Mouse (Mus musculus) ovary, adult 18-20 months (tissue): Measurements from ENCODE around the gene Meioc.
"Not testable (repeated sequence)": the region's sequence is repeated elsewhere in the genome, so short reads cannot be mapped to it uniquely, and the experiment has no call there.

ENCODE experiments used
- DNase-seq: peaks from one replicate; pipeline ENCODE4 v3.0.0; 2022; ENCODE audit warnings: low spot score, mixed read lengths

Meioc gene

DNA sequence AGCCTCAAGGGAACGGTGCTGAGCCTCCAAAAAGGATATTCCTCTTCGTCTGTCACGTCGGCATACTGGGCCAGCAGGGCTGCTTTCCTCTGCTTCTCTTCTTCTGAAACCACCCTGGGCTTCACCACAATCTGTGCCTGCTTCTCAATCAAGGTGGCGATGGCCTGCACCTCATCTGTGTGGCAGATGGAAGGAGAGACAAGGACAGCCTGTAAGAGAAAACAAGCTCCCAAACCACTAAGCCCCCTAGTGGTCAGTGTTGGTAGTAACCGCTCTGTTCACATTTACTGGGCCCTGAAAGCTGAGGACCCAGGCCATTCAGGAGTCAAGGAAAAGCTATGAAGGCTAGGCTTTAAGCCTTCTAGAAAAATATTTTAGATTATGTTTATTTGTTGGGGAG is 26.6 kb downstream of the Meioc start:
- no peak for DNase-seq

DNA sequence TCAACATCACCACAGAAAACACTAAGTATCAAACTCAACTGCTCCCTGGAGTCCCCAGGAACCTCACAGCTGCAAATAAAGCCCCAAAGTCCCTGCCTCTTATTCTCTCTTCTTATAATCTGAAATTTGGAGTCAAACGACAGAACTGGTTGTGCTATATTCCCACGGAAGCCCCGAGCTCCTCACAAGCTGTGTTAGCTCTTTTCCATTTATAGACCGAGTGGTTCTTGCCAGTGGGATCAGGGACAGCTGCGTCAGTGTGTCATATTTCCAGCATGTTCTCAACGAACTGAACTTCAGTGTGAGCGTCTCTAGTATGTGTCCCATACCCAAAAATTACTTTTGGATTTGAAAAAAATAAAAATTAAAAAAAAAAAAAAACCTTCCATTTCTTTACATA is 31.8 kb downstream of the Meioc start:
- DNase-seq: no peak

DNA sequence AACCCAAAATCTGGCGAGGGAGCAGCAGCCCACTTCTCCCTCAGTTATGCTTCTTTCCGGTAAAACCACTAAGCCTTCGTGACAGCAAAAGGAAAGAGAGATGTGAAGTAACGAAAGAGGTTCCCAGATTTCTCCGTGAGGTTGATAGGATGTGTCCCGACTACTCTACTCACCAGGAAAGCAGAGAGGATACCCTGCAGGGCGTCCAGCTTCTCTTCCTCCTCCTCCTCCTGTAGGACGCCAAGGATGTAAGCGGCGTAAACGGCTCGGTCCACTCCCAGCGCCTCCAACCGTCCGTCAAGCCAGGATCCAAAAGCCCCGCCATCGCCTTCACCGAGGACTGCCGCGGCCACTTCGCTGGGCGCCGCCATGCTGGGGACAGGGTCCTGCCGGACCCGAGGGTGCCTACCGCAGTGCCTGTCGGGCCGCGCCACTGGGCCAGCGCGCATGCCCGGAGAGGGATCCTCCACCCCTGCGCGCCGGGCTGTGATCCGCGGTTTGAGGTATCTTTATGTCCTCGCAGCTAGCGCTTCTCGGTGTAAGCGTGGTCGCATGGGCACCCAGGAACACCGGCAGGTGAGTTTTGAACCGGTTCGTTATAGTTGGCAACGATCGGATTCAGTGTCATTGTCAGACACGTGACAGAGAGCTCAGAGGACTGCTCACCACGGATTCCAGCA is 34.0 kb downstream of the Meioc start, which contains the start of gene Ccdc43:
TSS of gene Ccdc43 (minus strand) at position 445 of the 680 bp plus-strand sequence.
- DNase-seq: peak; percentile 73

DNA sequence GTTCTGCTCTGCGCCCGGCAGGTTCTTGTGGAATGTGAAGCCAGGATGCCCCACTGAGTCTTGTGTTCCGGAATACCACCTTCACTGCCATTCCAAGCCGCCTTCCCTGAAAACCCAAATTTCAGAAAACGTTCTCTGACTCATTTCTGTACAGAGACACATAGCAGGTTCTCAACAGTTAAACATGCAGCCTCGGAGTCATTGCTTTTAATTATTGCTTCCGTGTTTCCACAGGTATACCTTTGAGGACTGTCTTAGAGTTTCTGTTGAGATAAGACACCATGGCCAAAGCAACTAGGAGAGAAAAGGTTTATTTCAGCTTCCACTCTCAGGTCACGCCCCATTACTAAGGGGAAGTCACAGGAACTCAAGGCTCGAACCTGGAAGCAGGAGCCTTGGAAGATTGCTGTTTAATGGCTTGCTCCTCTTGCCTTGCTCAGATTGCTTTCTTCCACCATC is 34.5 kb downstream of the Meioc start:
- no peak for DNase-seq

DNA sequence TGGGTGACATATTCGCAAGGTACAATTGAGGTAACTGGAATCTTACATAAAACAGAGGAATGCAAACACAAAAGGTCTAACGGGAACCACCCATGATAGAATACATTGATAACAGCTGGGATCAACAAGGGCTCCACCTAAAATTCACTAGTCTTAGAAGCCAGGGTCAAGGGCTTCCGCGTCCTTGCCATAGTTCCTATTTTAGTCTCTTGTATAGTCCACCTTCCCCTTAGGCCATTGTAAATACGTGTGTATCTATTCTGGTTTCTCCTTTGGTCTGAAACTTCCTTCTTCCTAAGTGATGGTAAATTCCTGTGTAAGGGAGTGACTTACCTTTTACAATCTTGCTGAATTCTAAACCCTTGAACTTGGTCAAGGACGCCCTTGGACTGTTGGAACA is 38.7 kb downstream of the Meioc start:
- DNase-seq: not testable (repeated sequence)

DNA sequence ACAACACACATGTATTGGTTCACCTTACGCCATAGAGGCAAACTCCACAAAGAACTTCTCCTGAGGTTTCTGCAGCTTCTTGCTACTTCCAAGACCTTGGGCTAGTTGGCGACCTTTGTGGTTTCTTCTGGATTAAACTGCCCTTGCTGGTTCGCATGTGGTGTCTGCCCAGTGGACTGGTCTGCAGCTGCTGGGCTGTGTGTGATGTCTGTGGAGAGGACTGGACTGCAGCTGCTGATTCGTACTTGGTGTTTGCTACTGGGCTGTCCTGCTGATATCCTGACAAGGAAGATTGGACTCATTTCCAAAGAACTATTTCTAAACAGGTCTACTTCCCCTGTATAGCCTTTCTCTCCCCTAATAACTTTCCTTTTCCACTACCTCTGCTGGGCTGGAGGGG is 48.9 kb downstream of the Meioc start:
- no peak for DNase-seq

DNA sequence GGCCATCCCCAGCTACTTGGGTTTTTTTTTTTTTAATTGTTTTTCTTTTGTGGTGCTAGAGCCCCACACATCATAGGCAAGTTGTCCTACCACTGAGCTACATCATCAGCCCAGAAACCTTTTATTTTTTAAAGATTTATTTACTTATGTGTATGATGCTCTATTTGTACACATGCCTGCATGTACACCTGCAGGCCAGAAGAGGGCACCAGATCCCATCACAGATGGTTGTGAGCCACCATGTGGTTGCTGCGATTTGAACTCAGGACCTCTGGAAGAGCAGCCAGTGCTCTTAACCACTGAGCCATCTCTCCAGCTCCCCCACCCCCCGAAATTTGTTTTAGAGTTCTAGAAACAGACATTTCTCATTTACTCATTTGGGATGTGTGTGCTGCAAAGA is 51.1 kb downstream of the Meioc start:
- DNase-seq: not testable (repeated sequence)

DNA sequence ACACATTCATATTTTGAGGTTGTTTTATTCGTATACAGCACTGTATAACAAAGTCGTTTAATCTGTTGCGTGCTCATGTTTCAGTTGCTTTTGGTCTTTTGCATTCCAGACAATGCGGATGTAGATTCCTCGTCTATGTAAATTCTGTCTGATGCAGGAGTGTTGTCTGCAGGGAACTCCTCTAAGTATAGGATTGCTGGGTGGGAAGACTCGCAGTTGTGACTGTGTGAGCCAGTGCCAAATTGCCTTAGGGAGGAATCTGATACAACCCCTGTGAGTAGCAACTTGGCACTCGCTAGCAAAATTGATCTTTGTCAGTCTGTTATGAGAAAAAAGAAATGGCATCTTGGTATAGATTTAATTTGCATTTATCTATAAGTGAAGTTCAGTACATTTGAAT is 52.6 kb downstream of the Meioc start:
- no peak for DNase-seq

DNA sequence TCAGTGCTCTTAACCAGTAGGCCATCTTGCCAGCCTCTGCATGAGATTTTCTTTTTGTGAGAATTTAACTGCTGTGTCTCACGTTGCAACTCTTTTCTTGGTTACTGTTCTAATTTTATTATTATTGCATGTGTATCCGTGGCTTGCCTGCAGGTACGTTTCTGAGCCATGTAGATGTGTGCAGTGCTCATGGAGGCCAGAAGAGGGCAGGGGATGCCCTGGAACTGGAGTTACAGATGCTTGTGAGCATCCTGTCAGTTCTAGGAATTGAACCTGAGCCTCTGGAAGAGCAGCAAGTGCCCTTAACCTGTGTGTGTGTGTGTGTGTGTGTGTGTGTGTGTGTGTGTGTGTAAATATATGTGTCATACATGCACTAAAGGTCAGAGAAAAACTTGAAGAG is 62.1 kb downstream of the Meioc start:
- no peak for DNase-seq

DNA sequence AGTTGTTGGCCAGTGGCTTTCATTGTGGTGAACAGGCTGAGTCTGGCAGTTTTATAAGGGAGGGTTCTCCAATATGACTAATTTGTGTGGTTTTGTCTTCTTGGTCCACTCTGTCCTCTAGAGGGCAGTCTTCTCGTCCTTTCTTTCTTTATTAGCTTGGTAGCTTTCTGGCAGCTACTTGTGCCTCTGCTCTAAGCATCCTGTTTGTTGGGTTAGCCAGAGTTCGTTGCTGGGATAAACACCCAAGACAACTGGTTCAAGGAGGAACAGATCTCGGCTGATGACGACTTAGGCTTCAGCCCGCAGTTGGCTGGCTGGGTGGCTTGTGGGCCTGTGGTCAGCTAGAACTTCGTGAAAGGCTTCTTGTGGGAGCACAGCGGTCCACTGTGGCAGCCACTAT is 65.1 kb downstream of the Meioc start:
- DNase-seq: no peak

DNA sequence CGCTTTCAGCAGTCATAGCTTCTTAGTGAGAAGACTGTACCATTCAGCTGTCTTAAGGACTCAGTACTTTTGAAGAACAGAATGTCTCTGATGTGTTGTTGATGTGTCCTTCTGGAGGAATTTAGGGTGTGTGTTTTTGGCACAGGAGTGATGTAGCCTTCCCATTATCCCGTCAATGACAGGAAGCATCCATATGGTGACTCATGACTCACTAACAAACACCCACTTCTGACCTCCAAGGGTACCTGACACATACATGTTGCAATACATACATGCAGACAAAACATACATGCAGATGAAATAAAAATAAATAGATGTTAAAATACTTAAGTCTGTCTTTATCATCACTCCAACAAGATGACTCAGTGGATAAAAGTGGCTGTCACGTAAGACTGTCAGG is 66.3 kb downstream of the Meioc start:
- DNase-seq: no peak

DNA sequence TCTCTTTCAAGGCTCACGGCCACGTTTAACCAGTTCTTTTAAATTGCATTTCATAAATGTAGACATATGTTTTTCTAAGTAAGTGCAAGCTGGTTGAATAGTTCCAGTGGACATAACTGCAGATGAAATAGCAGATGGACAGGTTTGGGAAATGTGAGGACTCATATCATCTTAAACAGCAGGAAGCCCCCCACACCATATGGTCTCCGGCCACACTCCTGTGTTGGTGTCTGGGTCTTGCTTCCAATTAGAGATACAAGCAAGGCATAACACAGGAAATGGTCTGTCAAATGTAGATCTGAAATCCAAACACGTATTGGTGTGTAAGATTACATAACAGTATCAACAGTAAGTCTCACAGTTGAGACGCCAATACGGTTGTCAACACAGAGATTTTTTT is 67.8 kb downstream of the Meioc start:
- DNase-seq: no peak
